10 mouse cellular contexts compared by ENCODE assay signal in the genomic region with DNA sequence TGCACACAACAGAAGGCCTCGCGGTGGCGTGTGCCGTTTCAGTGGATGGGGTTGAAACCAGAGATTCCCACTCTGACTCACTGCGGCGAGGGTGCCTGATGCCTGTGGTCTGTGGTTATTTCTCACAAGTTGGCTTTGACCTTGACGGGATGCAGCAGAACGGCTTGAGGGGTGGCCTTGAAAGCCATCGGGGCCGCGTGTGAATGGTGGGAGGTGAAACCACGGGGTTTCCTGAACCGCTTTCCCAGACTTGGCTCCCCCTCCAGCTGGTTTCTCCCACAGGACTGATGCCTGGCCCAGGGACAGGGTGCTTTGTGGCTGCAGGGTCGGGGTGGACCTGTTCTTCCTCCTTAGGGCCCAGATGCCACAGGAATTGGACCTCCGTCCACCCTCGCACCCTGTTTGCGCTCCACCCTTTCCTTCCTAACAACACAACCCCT. TPM values are rescaled to one million over a fixed set of nuclear protein-coding genes. Genes with fewer than 3 reads are reported as not detected.
DNase-seq lines count a peak whose midpoint lies in the region; ATAC-seq and TF ChIP-seq lines count a peak whose summit lies in the region.
"Had no signal": no experiment of that assay in that cellular context is flagged by ENCODE, and none has a peak within 500 bp of the region (broad histone marks: within the 10 kb centered on the region; RNA-seq: fewer than 3 reads in every experiment).

No protein-coding gene starts in this region.

- ATAC-seq in forebrain, embryonic 11.5 days (replicated peaks; ENCODE audit: low FRiP score) = no peak
- no peak for ATAC-seq in erythroid progenitor cell, adult 5-6 weeks (replicated peaks; ENCODE audit: low FRiP score, poor library complexity, severe bottlenecking)
- ATAC-seq: midbrain, embryonic 15.5 days had no signal

- TF ChIP-seq CTCF in layer of hippocampus, adult 2 months (conservative IDR thresholded peaks at IDR 0.05) = no peak
- TF ChIP-seq CTCF in small intestine, adult 2 months (IDR thresholded peaks at IDR 0.05; ENCODE audit: extremely low read depth, insufficient read length, insufficient replicate concordance, low read depth, low read length) = no peak

- no peak for DNase-seq in layer of hippocampus, adult 2 months (ENCODE audit: low spot score in 2 of 2)
- no peak for DNase-seq in layer of hippocampus, postnatal 10 days (ENCODE audit: low spot score in 2 of 2)
- DNase-seq in adrenal gland, postnatal 14 days = peak; percentile 72
- DNase-seq in kidney, adult 9 months = peak; percentile 57
- no peak for DNase-seq in forebrain, embryonic 10.5 days (ENCODE audit: extremely low spot score, low spot score)
- DNase-seq in forebrain, embryonic 11.5 days (ENCODE audit: low spot score) = no peak
- DNase-seq: layer of hippocampus, postnatal 36 days had no signal

- peaks cover 4% of the 10 kb centered on the region; the same call in 1 of the 2 replicates for H3K27me3 ChIP-seq in small intestine, adult 2 months (ENCODE audit: control insufficient read depth, insufficient read depth, low read length)
- H3K27me3 ChIP-seq in forebrain, embryonic 10.5 days (ENCODE audit: poor library complexity, severe bottlenecking) = peaks cover 34% of the 10 kb centered on the region
- H3K27me3 ChIP-seq in forebrain, embryonic 11.5 days (ENCODE audit: control insufficient read depth, insufficient read depth, low read length) = peaks cover 2% of the 10 kb centered on the region; the same call in 1 of the 2 replicates
- H3K27me3 ChIP-seq: midbrain, embryonic 15.5 days had no signal

- H3K4me3 ChIP-seq in layer of hippocampus, adult 2 months = no peak overlapping the region
- 0 out of 2 replicates have a peak overlapping the region, but pooled peaks have one; percentile 0 for H3K4me3 ChIP-seq in small intestine, adult 2 months (ENCODE audit: low read depth, low read length)
- H3K4me3 ChIP-seq in forebrain, embryonic 10.5 days = no peak overlapping the region
- H3K4me3 ChIP-seq in forebrain, embryonic 11.5 days (ENCODE audit: low read depth, low read length) = no peak overlapping the region
- H3K4me3 ChIP-seq: midbrain, embryonic 15.5 days had no signal

- H3K4me2 ChIP-seq in forebrain, embryonic 11.5 days (ENCODE audit: low read depth, low read length, severe bottlenecking) = no peak overlapping the region
- H3K4me2 ChIP-seq: midbrain, embryonic 15.5 days had no signal

- H3K27ac ChIP-seq in layer of hippocampus, adult 2 months = peak overlapping the region; percentile 86
- H3K27ac ChIP-seq in small intestine, adult 2 months (ENCODE audit: insufficient read depth, low read depth, low read length) = peak overlapping the region; percentile 65
- H3K27ac ChIP-seq in forebrain, embryonic 10.5 days = no peak overlapping the region
- H3K27ac ChIP-seq in forebrain, embryonic 11.5 days (ENCODE audit: low read depth, low read length) = no peak overlapping the region
- H3K27ac ChIP-seq: midbrain, embryonic 15.5 days had no signal

- no peak for TF ChIP-seq POLR2A in small intestine, adult 2 months (IDR thresholded peaks at IDR 0.05; ENCODE audit: low read depth, low read length)

- no peaks in the 10 kb centered on the region for H3K9me3 ChIP-seq in forebrain, embryonic 10.5 days
- H3K9me3 ChIP-seq in forebrain, embryonic 11.5 days (ENCODE audit: control insufficient read depth, low read length) = no peaks in the 10 kb centered on the region
- H3K9me3 ChIP-seq: midbrain, embryonic 15.5 days had no signal

- peaks cover 19% of the 10 kb centered on the region for H3K4me1 ChIP-seq in small intestine, adult 2 months (ENCODE audit: control insufficient read depth, insufficient read depth, insufficient read length, low read length)
- 0 out of 2 replicates have a peak, but pooled peaks cover 7% of the 10 kb centered on the region for H3K4me1 ChIP-seq in forebrain, embryonic 10.5 days
- H3K4me1 ChIP-seq in forebrain, embryonic 11.5 days (replicated peaks; ENCODE audit: control insufficient read depth, insufficient read depth, low read length) = 0 out of 2 replicates have a peak, but pooled peaks cover 2% of the 10 kb centered on the region
- H3K4me1 ChIP-seq: midbrain, embryonic 15.5 days had no signal

- H3K9ac ChIP-seq in forebrain, embryonic 11.5 days (ENCODE audit: low read length) = no peak overlapping the region
- H3K9ac ChIP-seq: midbrain, embryonic 15.5 days had no signal

- 54% methylated on average over 17 of the region's 17 CpGs for WGBS in small intestine, adult 2 months
- WGBS in forebrain, embryonic 10.5 days = 87% methylated on average over 17 of the region's 17 CpGs
- 84% methylated on average over 17 of the region's 17 CpGs for WGBS in forebrain, embryonic 11.5 days

- no peaks in the 10 kb centered on the region for H3K36me3 ChIP-seq in small intestine, adult 2 months (ENCODE audit: control insufficient read depth, insufficient read depth, low read length)
- no peaks in the 10 kb centered on the region for H3K36me3 ChIP-seq in forebrain, embryonic 10.5 days (replicated peaks)
- no peaks in the 10 kb centered on the region for H3K36me3 ChIP-seq in forebrain, embryonic 11.5 days (ENCODE audit: control insufficient read depth, insufficient read depth, low read length)
- H3K36me3 ChIP-seq: midbrain, embryonic 15.5 days had no signal

RNA-seq across cellular contexts. Expression of gene Tnxb, which starts 10.8 kb away (rescaled TPM):
- total RNA-seq in layer of hippocampus, adult 2 months (2021) = 10 to 100 TPM; 10.9 to 11.0 TPM
- 1 to 10 TPM; 4.1 to 4.7 TPM for total RNA-seq in layer of hippocampus, postnatal 10 days (2021)
- 39.8 and 41.0 TPM in 2 replicates for total RNA-seq in adrenal gland, postnatal 14 days (2021)
- polyA plus RNA-seq in small intestine, adult 2 months (2012; rRNA removed) = 12.1 and 12.5 TPM in 2 replicates
- polyA plus RNA-seq in forebrain, embryonic 10.5 days (2016; fragmentation: Nextera tagmentation; extraction: Ambion mirVana) = not detected in 2 replicates
- polyA plus RNA-seq in forebrain, embryonic 11.5 days (2014; fragmentation: Nextera tagmentation; extraction: Ambion mirVana) = 0.03 TPM in 1 of 2 replicates, not detected in the other
- not detected in 2 replicates for total RNA-seq in erythroid progenitor cell, adult 5-6 weeks (2015; ENCODE audit: low replicate concordance)
- total RNA-seq in erythroid progenitor cell, adult 5-6 weeks (2017; ENCODE audit: low replicate concordance) = not detected in 2 replicates

RNA-seq across cellular contexts. Expression of gene Atf6b, which starts 34.2 kb away (rescaled TPM):
- 10 to 100 TPM; 92.0 to 93.2 TPM for total RNA-seq in layer of hippocampus, adult 2 months (2021)
- 10 to 100 TPM; 75.8 to 78.6 TPM for total RNA-seq in layer of hippocampus, postnatal 10 days (2021)
- total RNA-seq in adrenal gland, postnatal 14 days (2021) = 43.5 and 52.1 TPM in 2 replicates
- 26.6 and 48.0 TPM in 2 replicates for polyA plus RNA-seq in small intestine, adult 2 months (2012; rRNA removed)
- 105 and 106 TPM in 2 replicates for polyA plus RNA-seq in forebrain, embryonic 10.5 days (2016; fragmentation: Nextera tagmentation; extraction: Ambion mirVana)
- polyA plus RNA-seq in forebrain, embryonic 11.5 days (2014; fragmentation: Nextera tagmentation; extraction: Ambion mirVana) = 79.5 and 82.9 TPM in 2 replicates
- total RNA-seq in erythroid progenitor cell, adult 5-6 weeks (2015; ENCODE audit: low replicate concordance) = 5.4 and 8.3 TPM in 2 replicates
- total RNA-seq in erythroid progenitor cell, adult 5-6 weeks (2017; ENCODE audit: low replicate concordance) = 2.6 and 5.0 TPM in 2 replicates

RNA-seq across cellular contexts. Expression of gene Fkbpl, which starts 36.6 kb away (rescaled TPM):
- 10 to 100 TPM; 16.2 to 18.8 TPM for total RNA-seq in layer of hippocampus, adult 2 months (2021)
- 10 to 100 TPM; 11.8 to 14.8 TPM for total RNA-seq in layer of hippocampus, postnatal 10 days (2021)
- 11.5 and 12.5 TPM in 2 replicates for total RNA-seq in adrenal gland, postnatal 14 days (2021)
- 2.5 and 9.3 TPM in 2 replicates for polyA plus RNA-seq in small intestine, adult 2 months (2012; rRNA removed)
- 14.8 and 15.5 TPM in 2 replicates for polyA plus RNA-seq in forebrain, embryonic 10.5 days (2016; fragmentation: Nextera tagmentation; extraction: Ambion mirVana)
- polyA plus RNA-seq in forebrain, embryonic 11.5 days (2014; fragmentation: Nextera tagmentation; extraction: Ambion mirVana) = 14.5 and 18.2 TPM in 2 replicates
- 2.5 TPM in 1 of 2 replicates, not detected in the other for total RNA-seq in erythroid progenitor cell, adult 5-6 weeks (2015; ENCODE audit: low replicate concordance)
- 2.6 and 4.9 TPM in 2 replicates for total RNA-seq in erythroid progenitor cell, adult 5-6 weeks (2017; ENCODE audit: low replicate concordance)

RNA-seq across cellular contexts. Expression of gene Prrt1, which starts 51.8 kb away (rescaled TPM):
- total RNA-seq in layer of hippocampus, adult 2 months (2021) = 100 to 1,000 TPM; 276 to 305 TPM
- 100 to 1,000 TPM; 231 to 238 TPM for total RNA-seq in layer of hippocampus, postnatal 10 days (2021)
- total RNA-seq in adrenal gland, postnatal 14 days (2021) = 8.7 and 12.4 TPM in 2 replicates
- 5.5 and 8.0 TPM in 2 replicates for polyA plus RNA-seq in small intestine, adult 2 months (2012; rRNA removed)
- polyA plus RNA-seq in forebrain, embryonic 10.5 days (2016; fragmentation: Nextera tagmentation; extraction: Ambion mirVana) = 0.54 and 0.62 TPM in 2 replicates
- 2.4 and 2.7 TPM in 2 replicates for polyA plus RNA-seq in forebrain, embryonic 11.5 days (2014; fragmentation: Nextera tagmentation; extraction: Ambion mirVana)
- not detected in 2 replicates for total RNA-seq in erythroid progenitor cell, adult 5-6 weeks (2015; ENCODE audit: low replicate concordance)
- not detected in 2 replicates for total RNA-seq in erythroid progenitor cell, adult 5-6 weeks (2017; ENCODE audit: low replicate concordance)

RNA-seq across cellular contexts. Expression of gene Ppt2, which starts 52.8 kb away (rescaled TPM):
- 10 to 100 TPM; 46.8 to 55.8 TPM for total RNA-seq in layer of hippocampus, adult 2 months (2021)
- 10 to 100 TPM; 32.9 to 34.1 TPM for total RNA-seq in layer of hippocampus, postnatal 10 days (2021)
- 49.7 and 50.0 TPM in 2 replicates for total RNA-seq in adrenal gland, postnatal 14 days (2021)
- 17.3 and 22.0 TPM in 2 replicates for polyA plus RNA-seq in small intestine, adult 2 months (2012; rRNA removed)
- polyA plus RNA-seq in forebrain, embryonic 10.5 days (2016; fragmentation: Nextera tagmentation; extraction: Ambion mirVana) = 22.1 and 22.4 TPM in 2 replicates
- polyA plus RNA-seq in forebrain, embryonic 11.5 days (2014; fragmentation: Nextera tagmentation; extraction: Ambion mirVana) = 26.4 and 29.0 TPM in 2 replicates
- 6.7 and 13.0 TPM in 2 replicates for total RNA-seq in erythroid progenitor cell, adult 5-6 weeks (2015; ENCODE audit: low replicate concordance)
- total RNA-seq in erythroid progenitor cell, adult 5-6 weeks (2017; ENCODE audit: low replicate concordance) = 3.2 and 4.0 TPM in 2 replicates

Comparison
In these comparisons a context has a peak if more than half of its experiments do, and no peak if none do; other contexts are left out.
1. DNase-seq: peak in adrenal gland, postnatal 14 days (single experiment) and kidney, adult 9 months (single experiment); none in layer of hippocampus, adult 2 months (0 of 2), layer of hippocampus, postnatal 10 days (0 of 2), forebrain, embryonic 10.5 days (single experiment) and forebrain, embryonic 11.5 days (single experiment).
2. H3K27ac ChIP-seq: peak in layer of hippocampus, adult 2 months (single experiment) and small intestine, adult 2 months (single experiment); none in forebrain, embryonic 10.5 days (single experiment) and forebrain, embryonic 11.5 days (single experiment).
3. RNA of gene Tnxb, which starts 10.8 kb away (total RNA-seq): 39.8 to 41.0 TPM in adrenal gland, postnatal 14 days, 10.9 to 11.0 TPM in layer of hippocampus, adult 2 months and 4.1 to 4.7 TPM in layer of hippocampus, postnatal 10 days; not detected in erythroid progenitor cell, adult 5-6 weeks; every median in the first group is over 4 times any median in the second.